Mouse (Mus musculus) embryonic stem cell, embryonic (primary cell): Measurements from ENCODE around the gene Uba7.

ENCODE experiments used
- CTCF ChIA-PET, 4 experiments: fragments of 300-600 bp in 2 of 4; fragments of 350-600 bp in 2 of 4; sonication (Branson Sonifier 250); formaldehyde crosslinking; loops; one replicate each; lab custom pipeline; 2022; ENCODE audit warnings: inconsistent platforms in 2 of 4; lab: Charles Lee
- POLR2A ChIA-PET, 4 experiments: fragments of 300-600 bp in 2 of 4; fragments of 350-600 bp in 2 of 4; sonication (Branson Sonifier 250); formaldehyde crosslinking; loops; one replicate each; lab custom pipeline; 2022; ENCODE audit warnings: antibody characterized with exemption in 4 of 4, inconsistent platforms in 1 of 4; lab: Charles Lee

Gene Uba7

GRCm38 (mm10) chr9:107975399-107976386, at the start of gene Uba7:
TSS of gene Uba7 (plus strand) at chr9:107975505.
- ChIA-PET CTCF (interaction anchor here in 3 of 4 experiments (0.6 to 1.6 kb wide), 13 partner anchors 10 to 91 kb away, joined by 3 to 6 read pairs (median 3); partner anchors contain the start of gene Inka1 (in 2 of the 3)), POLR2A (interaction anchor here in 3 of 4 experiments (0.6 to 2.5 kb wide), 17 partner anchors 9 to 192 kb away, joined by 3 to 18 read pairs (median 4); partner anchors contain the start of genes Inka1 (in 3 of the 3), Ip6k1 (in 2 of the 3), Amigo3 (in 1 of the 3) and Cdhr4 (in 1 of the 3))

- ChIA-PET POLR2A (interaction anchor here in 1 of 4 experiments (0.7 to 2.1 kb wide), 10 partner anchors 10 to 126 kb away, joined by 3 to 6 read pairs (median 4); partner anchors contain the start of genes Amigo3, Inka1, Ip6k1 and Mst1r), CTCF (interaction anchor here in 3 of 4 experiments (0.5 to 2.3 kb wide), 8 partner anchors 20 to 213 kb away, joined by 3 to 14 read pairs (median 4); partner anchors contain the start of genes Amigo3 (in 1 of the 3) and Mst1r (in 1 of the 3))
Measured at GRCm38 (mm10) chr9:107926920-107927420, 48.3 kb upstream of the Uba7 start.

DNA sequence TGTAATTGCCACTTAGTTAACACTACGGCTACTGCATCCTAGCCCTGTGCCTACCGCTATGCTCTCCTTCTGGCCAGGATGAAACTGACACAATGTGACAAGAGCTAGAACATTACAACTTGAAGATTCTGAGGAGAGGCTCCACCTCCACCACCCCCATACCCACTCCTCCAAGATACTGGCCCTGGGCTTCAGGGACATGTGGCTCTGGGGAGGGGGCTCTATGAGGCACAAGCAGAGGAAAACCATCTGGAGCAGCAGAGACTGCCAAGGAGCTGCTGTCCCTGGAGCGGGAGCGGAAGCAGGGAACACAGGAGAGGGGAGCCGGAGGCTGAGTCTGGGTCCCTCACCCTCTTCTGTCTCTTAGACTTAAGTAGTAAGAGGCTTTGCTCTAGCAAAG, 47.6 kb upstream of the Uba7 start:
- POLR2A ChIA-PET, result interaction anchor here in 2 of 4 experiments (0.7 to 2.1 kb wide), 7 partner anchors 21 to 1719 kb away, joined by 3 to 6 read pairs (median 4); partner anchors contain the start of genes Inka1 (in 1 of the 2) and Mst1r (in 1 of the 2)

DNA sequence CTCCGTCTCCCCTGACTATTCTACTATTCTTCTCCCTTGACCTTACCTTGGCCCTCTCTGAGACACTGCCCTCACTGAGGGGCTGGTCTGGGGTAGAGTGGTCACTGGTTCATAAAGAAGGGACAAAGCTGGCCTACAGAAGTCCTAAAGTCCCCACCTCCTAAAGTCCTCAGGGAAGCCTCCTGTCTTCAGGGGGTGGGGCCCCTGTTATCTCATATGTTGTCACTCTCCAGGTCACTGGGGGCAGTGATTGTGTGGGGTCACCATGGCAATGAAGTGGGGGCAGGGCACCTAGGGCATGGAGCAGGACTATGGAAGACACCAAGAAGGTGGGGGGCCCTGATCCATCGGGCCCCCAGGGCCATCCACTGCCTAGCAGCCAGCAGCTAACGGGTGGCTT, 47.1 kb upstream of the Uba7 start, which contains the start of gene Actl11:
Gene Actl11, plus strand, starts transcription at position 301 of the 400 bp plus-strand sequence.
- CTCF ChIA-PET, result interaction anchor here in 2 of 4 experiments (0.6 to 0.9 kb wide), 2 partner anchors 19 to 24 kb away, joined by 3 read pairs; no protein-coding TSS in a partner anchor

More for the DNA sequence above, 47.6 kb upstream of the Uba7 start:
- CTCF ChIA-PET, result interaction anchor here in 3 of 4 experiments (0.5 to 2.3 kb wide), 5 partner anchors 23 to 85 kb away, joined by 3 to 8 read pairs (median 5); no protein-coding TSS in a partner anchor

GRCm38 (mm10) chr9:107932221-107932620, 43.1 kb upstream of the Uba7 start:
- ChIA-PET CTCF (interaction anchor here in 3 of 4 experiments (1.0 to 1.9 kb wide), 8 partner anchors 9 to 113 kb away, joined by 3 to 9 read pairs (median 4); no protein-coding TSS in a partner anchor), POLR2A (interaction anchor here in 3 of 4 experiments (0.6 to 2.3 kb wide), 12 partner anchors 9 to 1573 kb away, joined by 3 to 7 read pairs (median 4); partner anchors contain the start of genes Gm20661 (in 1 of the 3), Inka1 (in 1 of the 3) and Ip6k1 (in 1 of the 3))

More for the DNA sequence above, 47.1 kb upstream of the Uba7 start, which contains the start of gene Actl11:
- POLR2A ChIA-PET, result interaction anchor here in 1 of 4 experiments (1.0 to 1.7 kb wide), 3 partner anchors 34 to 57 kb away, joined by 3 to 5 read pairs (median 3); partner anchors contain the start of gene Inka1

- ChIA-PET CTCF (interaction anchor here (0.6 to 1.7 kb wide), 6 partner anchors 21 to 272 kb away, joined by 3 to 6 read pairs (median 3); no protein-coding TSS in a partner anchor), POLR2A (interaction anchor here in 2 of 4 experiments (0.9 to 1.4 kb wide), 4 partner anchors 14 to 43 kb away, joined by 3 read pairs; no protein-coding TSS in a partner anchor)
Measured at GRCm38 (mm10) chr9:107934146-107934545, 41.2 kb upstream of the Uba7 start.

- ChIA-PET CTCF (interaction anchor here in 3 of 4 experiments (0.9 to 1.9 kb wide), 7 partner anchors 9 to 44 kb away, joined by 3 to 9 read pairs (median 3); no protein-coding TSS in a partner anchor), POLR2A (interaction anchor here in 2 of 4 experiments (0.7 to 2.3 kb wide), 13 partner anchors 10 to 254 kb away, joined by 3 to 9 read pairs (median 4); no protein-coding TSS in a partner anchor)
Measured at GRCm38 (mm10) chr9:107935374-107935773, 39.9 kb upstream of the Uba7 start, which contains the start of gene Camkv. TSS of gene Camkv (plus strand) at chr9:107935674.

DNA sequence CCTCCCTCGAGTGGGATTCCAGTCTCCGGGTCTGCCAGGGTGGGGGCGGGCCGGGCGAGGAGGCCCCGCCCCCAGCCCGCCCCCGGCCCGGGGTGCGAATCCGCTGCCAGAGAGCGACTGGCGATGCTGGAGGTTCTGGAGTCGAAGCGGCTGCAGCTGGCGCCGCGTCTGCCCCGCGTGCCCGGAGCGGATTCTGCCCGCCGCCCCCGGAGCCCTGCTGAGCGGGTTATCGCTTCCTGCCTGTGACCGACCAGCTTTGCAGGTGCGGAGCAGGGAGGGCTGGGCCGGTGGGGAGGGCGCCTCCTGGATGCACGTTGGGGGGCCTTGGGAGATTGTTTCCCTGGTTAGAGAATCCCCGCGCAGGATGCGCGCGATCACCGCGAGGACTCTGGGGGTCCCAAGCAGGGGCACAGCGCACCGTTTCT, 39.5 kb upstream of the Uba7 start:
- POLR2A ChIA-PET, result interaction anchor here in 3 of 4 experiments (0.5 to 2.3 kb wide), 19 partner anchors 9 to 253 kb away, joined by 3 to 9 read pairs (median 4); partner anchors contain the start of gene Ip6k1 (in 1 of the 3)
- CTCF ChIA-PET, result interaction anchor here (0.6 to 1.9 kb wide), 11 partner anchors 10 to 156 kb away, joined by 3 to 9 read pairs (median 4); no protein-coding TSS in a partner anchor

- ChIA-PET CTCF (interaction anchor here (0.6 to 1.9 kb wide), 12 partner anchors 10 to 155 kb away, joined by 3 to 9 read pairs (median 4); no protein-coding TSS in a partner anchor), POLR2A (interaction anchor here in 3 of 4 experiments (0.5 to 2.3 kb wide), 21 partner anchors 8 to 518 kb away, joined by 3 to 9 read pairs (median 4); partner anchors contain the start of gene Ip6k1 (in 1 of the 3))
Measured at GRCm38 (mm10) chr9:107936215-107936822, 39.0 kb upstream of the Uba7 start.

GRCm38 (mm10) chr9:107936831-107937230, 38.5 kb upstream of the Uba7 start:
- ChIA-PET POLR2A (interaction anchor here in 3 of 4 experiments (0.6 to 2.3 kb wide), 10 partner anchors 8 to 518 kb away, joined by 3 to 9 read pairs (median 6); partner anchors contain the start of gene Ip6k1 (in 1 of the 3)), CTCF (interaction anchor here in 3 of 4 experiments (0.7 to 1.9 kb wide), 6 partner anchors 11 to 36 kb away, joined by 3 to 9 read pairs (median 4); no protein-coding TSS in a partner anchor)

- CTCF ChIA-PET, result interaction anchor here in 2 of 4 experiments (0.5 to 1.7 kb wide), 6 partner anchors 11 to 148 kb away, joined by 3 to 9 read pairs (median 4); no protein-coding TSS in a partner anchor
- POLR2A ChIA-PET, result interaction anchor here in 3 of 4 experiments (0.6 to 3.1 kb wide), 11 partner anchors 7 to 299 kb away, joined by 3 to 10 read pairs (median 3); no protein-coding TSS in a partner anchor
Measured at GRCm38 (mm10) chr9:107947241-107948194, 27.8 kb upstream of the Uba7 start.

DNA sequence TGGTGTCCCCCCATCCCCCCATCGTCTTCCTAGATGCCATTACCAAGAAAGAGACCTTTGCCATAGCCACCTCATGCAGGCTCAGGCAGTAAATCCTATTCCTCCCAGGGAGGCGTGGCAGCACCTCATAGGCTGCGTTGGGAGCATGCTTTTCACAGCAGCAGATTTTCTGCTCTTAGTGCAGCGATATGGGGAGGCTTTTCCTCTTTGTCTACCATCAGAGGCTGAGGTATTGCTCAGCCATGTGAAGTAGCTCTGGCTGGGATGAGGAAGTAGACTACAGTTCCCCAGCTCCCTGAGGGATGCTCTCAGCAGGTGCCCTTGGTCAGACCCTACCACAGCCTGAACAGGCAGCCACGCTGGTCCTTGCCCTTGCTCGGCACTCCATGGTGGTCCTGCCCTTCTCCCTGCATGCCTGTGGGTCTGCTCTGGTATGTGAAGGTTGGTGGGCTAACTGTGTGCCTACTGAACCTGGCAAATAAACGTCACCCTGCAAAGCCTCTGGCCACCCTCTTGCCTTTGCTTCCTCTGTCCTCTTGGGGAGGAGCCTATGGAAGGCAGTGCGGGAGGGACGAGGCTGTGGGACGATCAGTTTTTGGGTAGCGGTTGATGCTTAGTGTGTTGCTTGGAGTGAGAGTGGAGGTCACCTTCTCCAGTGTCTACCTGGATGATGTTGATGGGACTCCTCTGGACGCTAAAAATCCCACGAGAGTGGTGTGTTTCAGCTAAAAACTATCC, 26.0 kb upstream of the Uba7 start:
- POLR2A ChIA-PET, result interaction anchor here in 2 of 4 experiments (1.0 to 3.4 kb wide), 12 partner anchors 9 to 52 kb away, joined by 3 to 46 read pairs (median 6); partner anchors contain the start of genes Inka1 (in 1 of the 2) and Ip6k1 (in 1 of the 2)

DNA sequence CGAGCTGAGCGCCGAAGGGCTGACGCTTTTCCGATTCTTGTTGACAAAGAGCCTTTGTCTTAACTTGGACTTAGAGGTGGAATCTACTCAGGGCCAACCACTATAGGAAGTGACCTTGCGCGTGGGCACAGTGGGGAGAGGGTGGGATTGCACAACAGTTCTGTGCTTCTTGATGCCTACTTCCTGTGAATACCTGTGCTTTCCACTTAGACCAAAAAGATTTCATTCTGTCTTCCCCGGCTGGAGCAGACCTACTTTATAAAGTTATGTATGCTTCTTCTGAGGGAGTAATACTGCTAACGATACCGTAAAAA, 25.4 kb upstream of the Uba7 start, which contains the start of gene Traip:
Gene Traip, plus strand, starts transcription at position 215 of the 314 bp plus-strand sequence.
- POLR2A ChIA-PET, result interaction anchor here in 2 of 4 experiments (0.8 to 3.4 kb wide), 18 partner anchors 10 to 144 kb away, joined by 3 to 46 read pairs (median 4); partner anchors contain the start of genes Apeh (in 1 of the 2), Inka1 (in 1 of the 2), Ip6k1 (in 1 of the 2) and Mon1a (in 1 of the 2)
- CTCF ChIA-PET, result interaction anchor here in 3 of 4 experiments (0.6 to 3.5 kb wide), 7 partner anchors 11 to 95 kb away, joined by 3 to 25 read pairs (median 4); partner anchors contain the start of gene Inka1 (in 1 of the 3)

More for the DNA sequence above, 26.0 kb upstream of the Uba7 start:
- CTCF ChIA-PET, result interaction anchor here in 3 of 4 experiments (0.6 to 1.7 kb wide), 4 partner anchors 12 to 234 kb away, joined by 3 to 7 read pairs (median 4); no protein-coding TSS in a partner anchor
